Mouse (Mus musculus) thymus, adult 2 months (tissue): ENCODE data around the gene Rps12. TPM values are rescaled to one million over a fixed set of nuclear protein-coding genes. Genes with fewer than 3 reads are reported as not detected.

ENCODE experiments used
- DNase-seq: peaks from one replicate; pipeline ENCODE4 v3.0.0; 2021
- H3K27ac ChIP-seq: fragments of 200-500 bp; 2 replicates; pipeline ENCODE4 v1.5.1; 2012; ENCODE audit warnings: low read length, control low read depth; ENCODE audit not compliant: control insufficient read depth, insufficient read depth
- H3K27me3 ChIP-seq: fragments of 200-500 bp; 2 replicates; pipeline ENCODE4 v1.6.1; 2012; ENCODE audit warnings: mild to moderate bottlenecking, low read length, moderate library complexity, mixed read lengths; ENCODE audit not compliant: control insufficient read depth, insufficient read depth
- H3K36me3 ChIP-seq: fragments of 200-500 bp; 2 replicates; pipeline ENCODE4 v1.6.1; 2012; ENCODE audit warnings: mild to moderate bottlenecking, low read length, moderate library complexity; ENCODE audit not compliant: control insufficient read depth, insufficient read depth
- H3K4me1 ChIP-seq: fragments of 200-500 bp; replicated peaks from 2 replicates; pipeline ENCODE4 v1.6.1; 2012; ENCODE audit warnings: low read length; ENCODE audit not compliant: control insufficient read depth, insufficient read depth
- H3K4me3 ChIP-seq: fragments of 200-500 bp; 2 replicates; pipeline ENCODE4 v1.5.1; 2012; ENCODE audit warnings: mild to moderate bottlenecking, low read length, control low read depth, moderate library complexity; ENCODE audit not compliant: control insufficient read depth, insufficient read depth
- CTCF ChIP-seq: fragments of 200-500 bp; IDR thresholded peaks from 2 replicates; pipeline ENCODE4 v1.5.1; 2012; ENCODE audit warnings: mild to moderate bottlenecking, control low read depth, low read length, moderate library complexity, borderline replicate concordance; ENCODE audit not compliant: control insufficient read depth, poor library complexity, insufficient read depth; ENCODE audit errors: extremely low read depth
- POLR2A ChIP-seq: fragments of 200-500 bp; IDR thresholded peaks from 2 replicates; pipeline ENCODE4 v1.6.1; 2012; ENCODE audit warnings: mild to moderate bottlenecking, low read length, control low read depth, moderate library complexity; ENCODE audit not compliant: control insufficient read depth, poor library complexity, insufficient read depth; ENCODE audit errors: extremely low read depth
- WGBS: fragments of 180-500 bp; shearing (Covaris S2); methylation state at CpG from one replicate; pipeline ENCODE4 v1.1.7; 2018; 5-methylcytosine and 5-hydroxymethylcytosine counted together
- polyA plus RNA-seq: library from polyadenylated mRNA; depleted of rRNA; stranded (reverse); fragments of >200 nt; gene quantifications from 2 replicates; pipeline ENCODE4 v1.2.3, GENCODE M21; 2012; rRNA removed

Rps12 gene
- polyA plus RNA-seq, 1 experiment = 1,802 TPM

DNA sequence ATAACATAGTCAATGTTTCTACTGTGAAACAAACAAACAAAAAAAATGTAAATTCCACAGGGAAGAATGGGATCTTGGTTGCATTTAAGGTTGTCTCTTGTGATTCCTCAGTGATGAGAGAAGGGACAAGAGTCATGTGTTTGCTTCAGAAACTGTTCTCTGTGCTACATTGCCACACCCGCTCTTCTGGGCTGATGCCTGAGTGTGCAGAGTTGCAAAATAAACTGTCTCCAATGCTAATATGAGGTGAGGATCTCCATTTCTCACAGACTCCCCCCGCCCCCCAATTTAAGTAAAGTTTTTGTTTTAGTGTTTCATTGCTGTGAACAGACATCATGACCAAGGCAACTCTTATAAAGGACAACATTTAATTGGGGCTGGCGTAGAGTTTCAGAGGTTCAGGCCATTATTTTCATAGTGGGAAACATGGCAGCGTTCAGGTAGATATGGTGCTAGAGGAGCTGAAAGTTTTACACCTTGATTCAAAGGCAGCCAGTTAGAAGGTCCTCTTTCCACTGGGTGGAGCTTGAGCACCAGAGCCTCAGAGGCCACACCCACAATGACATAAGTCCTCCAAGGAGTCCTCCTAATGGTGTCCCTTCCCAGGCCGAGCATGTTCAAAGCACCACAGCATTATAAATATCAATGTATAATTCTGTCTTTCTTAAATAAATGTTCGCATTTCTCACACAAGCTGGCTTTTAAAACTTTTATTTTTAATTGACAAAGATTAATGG lies 6.4 kb downstream of the Rps12 start:
- Histone ChIP-seq H3K36me3 (peaks cover 20% of the 10 kb centered on the region), H3K4me1 (peaks cover 2% of the 10 kb centered on the region; the same call in 1 of the 2 replicates), H3K27me3 (no peaks in the 10 kb centered on the region), H3K4me3 (no peak overlapping the region), H3K27ac (no peak overlapping the region)
- no peak for TF ChIP-seq CTCF
- TF ChIP-seq POLR2A = no peak
- no peak for DNase-seq
- 95% methylated on average over 6 of the region's 6 CpGs for WGBS

GRCm38 (mm10) chr10:23777288-23777945 lies 9.7 kb downstream of the Rps12 start:
- H3K4me1 ChIP-seq = no peaks in the 10 kb centered on the region
- H3K36me3 ChIP-seq = no peaks in the 10 kb centered on the region
- no peak for DNase-seq
- 40% methylated on average over 5 of the region's 5 CpGs for WGBS
- no peak overlapping the region for H3K27ac ChIP-seq
- TF ChIP-seq CTCF (no peak), POLR2A (no peak)
- H3K4me3 ChIP-seq = no peak overlapping the region
- no peaks in the 10 kb centered on the region for H3K27me3 ChIP-seq

DNA sequence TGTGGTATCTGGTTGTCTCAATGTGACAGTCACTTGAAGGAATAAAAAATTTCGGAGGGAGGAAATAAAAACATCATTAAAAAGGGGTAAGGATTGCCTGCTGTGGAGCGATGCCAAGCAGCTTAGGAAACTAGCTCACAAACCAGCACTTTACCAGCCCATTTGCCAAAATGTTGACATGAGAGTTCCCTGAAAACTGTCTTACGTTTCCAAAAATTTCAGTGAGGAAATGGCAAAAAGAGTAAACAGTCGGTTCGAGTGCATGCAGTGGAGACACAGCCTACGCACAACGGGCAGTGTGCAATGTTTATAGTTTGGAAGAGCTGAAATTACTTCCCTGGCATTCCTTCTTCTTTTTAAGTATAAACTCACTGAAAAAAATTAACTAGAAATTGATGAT lies 32.9 kb downstream of the Rps12 start:
- 85% methylated on average over 7 of the region's 7 CpGs for WGBS
- no peak overlapping the region for H3K27ac ChIP-seq

More for the DNA sequence above, 32.9 kb downstream of the Rps12 start:
- Histone ChIP-seq H3K36me3 (no peaks in the 10 kb centered on the region), H3K27me3 (no peaks in the 10 kb centered on the region), H3K4me3 (no peak overlapping the region), H3K4me1 (no peaks in the 10 kb centered on the region)
- TF ChIP-seq CTCF (no peak), POLR2A (no peak)
- DNase-seq = no peak

Other genes with a start within 250 kb of the Rps12 start
- 1.4 and 1.8 TPM in 2 replicates for gene Slc18b1, start 9.7 kb upstream of the Rps12 start, polyA plus RNA-seq
- gene Vnn3, start 64.2 kb upstream of the Rps12 start, polyA plus RNA-seq = 1.8 and 2.0 TPM in 2 replicates
- 1.00 and 1.1 TPM in 2 replicates for gene Vnn1, start 107.4 kb upstream of the Rps12 start, polyA plus RNA-seq
- not detected in 2 replicates for gene Taar1, start 133.1 kb upstream of the Rps12 start, polyA plus RNA-seq
- gene Taar2, start 151.3 kb upstream of the Rps12 start, polyA plus RNA-seq = not detected in 2 replicates
- not detected in 2 replicates for gene Taar3, start 162.3 kb upstream of the Rps12 start, polyA plus RNA-seq
- 0.12 TPM in 1 of 2 replicates, not detected in the other for gene Taar4, start 173.2 kb upstream of the Rps12 start, polyA plus RNA-seq
- not detected in 2 replicates for gene Taar5, start 183.4 kb upstream of the Rps12 start, polyA plus RNA-seq
- not detected in 2 replicates for gene Taar6, start 198.4 kb upstream of the Rps12 start, polyA plus RNA-seq
- gene Taar7a, start 206.2 kb upstream of the Rps12 start, polyA plus RNA-seq = not detected in 2 replicates
- gene Taar7b, start 212.7 kb upstream of the Rps12 start, polyA plus RNA-seq = not detected in 2 replicates
- gene Taar7d, start 239.9 kb upstream of the Rps12 start, polyA plus RNA-seq = not detected in 2 replicates